Mouse (Mus musculus): ENCODE results near the gene Mmp19. TPM values are rescaled to one million over a fixed set of nuclear protein-coding genes. Genes with fewer than 3 reads are reported as not detected.

The Mmp19 gene
- polyA plus RNA-seq, 1 experiment, result 3.4 TPM

DNA sequence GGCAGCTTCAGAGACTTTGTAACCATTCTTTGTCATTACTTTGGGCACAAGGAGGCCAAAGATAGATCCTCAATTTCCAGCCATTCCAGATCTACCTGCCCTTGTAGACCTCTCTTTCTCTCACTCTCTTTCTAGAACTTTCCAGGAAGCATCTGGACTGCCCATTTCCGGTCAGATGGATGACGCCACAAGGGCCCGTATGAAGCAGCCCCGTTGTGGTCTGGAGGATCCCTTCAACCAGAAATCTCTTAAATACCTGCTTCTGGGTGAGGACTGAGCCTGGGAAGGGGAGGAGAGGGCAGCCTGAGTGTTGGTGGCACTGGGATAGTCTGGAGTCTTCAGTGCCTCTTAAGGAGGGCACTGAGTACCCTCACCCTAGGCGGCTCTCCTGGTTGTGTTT is 3.7 kb downstream of the Mmp19 start:
- TF ChIP-seq FLI1 (IDR thresholded peaks at IDR 0.05; ENCODE audit: low read length), result no peak
- no peak for TF ChIP-seq GATA1 (IDR thresholded peaks at IDR 0.05; ENCODE audit: borderline replicate concordance, low read length)
- Histone ChIP-seq H3K27me3 (replicated peaks) (peaks cover 2% of the 10 kb centered on the region), H3K9me3 (no peaks in the 10 kb centered on the region), H3K4me3 (replicated peaks) (no peak overlapping the region), H3K36me3 (replicated peaks; ENCODE audit: low read length) (peaks cover 53% of the 10 kb centered on the region), H3K4me1 (peaks cover 57% of the 10 kb centered on the region)

DNA sequence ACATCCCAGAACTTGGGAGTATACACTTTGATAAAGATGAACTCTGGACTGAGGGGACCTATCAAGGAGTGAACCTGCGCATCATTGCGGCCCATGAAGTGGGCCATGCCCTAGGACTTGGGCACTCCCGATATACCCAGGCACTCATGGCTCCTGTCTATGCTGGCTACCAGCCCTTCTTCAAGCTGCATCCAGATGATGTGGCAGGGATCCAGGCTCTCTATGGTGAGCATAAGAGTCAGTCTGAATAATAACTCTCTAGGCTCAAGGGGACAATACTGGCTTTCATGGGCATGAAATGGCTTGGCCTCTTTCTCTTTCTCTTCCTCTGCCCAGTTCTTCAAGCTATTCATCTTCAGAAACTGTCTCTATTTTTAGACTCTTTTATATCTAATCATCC is 4.9 kb downstream of the Mmp19 start:
- no peak overlapping the region for H3K4me3 ChIP-seq (replicated peaks)
- H3K36me3 ChIP-seq (replicated peaks; ENCODE audit: low read length), result peaks cover 65% of the 10 kb centered on the region
- H3K27me3 ChIP-seq (replicated peaks), result peaks cover 2% of the 10 kb centered on the region
- peaks cover 49% of the 10 kb centered on the region for H3K4me1 ChIP-seq
- TF ChIP-seq GATA1 (IDR thresholded peaks at IDR 0.05; ENCODE audit: borderline replicate concordance, low read length) (no peak), FLI1 (IDR thresholded peaks at IDR 0.05; ENCODE audit: low read length) (no peak)
- H3K9me3 ChIP-seq, result no peaks in the 10 kb centered on the region

DNA sequence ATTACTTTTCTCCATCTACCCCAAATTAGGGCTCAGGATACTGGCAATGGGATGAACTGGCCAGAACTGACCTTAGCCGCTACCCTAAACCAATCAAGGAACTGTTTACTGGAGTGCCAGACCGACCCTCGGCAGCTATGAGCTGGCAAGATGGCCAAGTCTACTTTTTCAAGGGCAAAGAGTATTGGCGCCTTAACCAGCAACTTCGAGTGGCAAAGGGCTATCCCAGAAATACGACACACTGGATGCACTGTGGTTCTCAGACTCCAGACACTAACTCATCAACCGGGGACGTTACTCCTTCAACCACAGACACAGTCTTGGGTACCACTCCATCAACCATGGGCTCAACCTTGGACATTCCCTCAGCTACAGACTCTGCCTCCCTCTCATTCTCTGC is 8.0 kb downstream of the Mmp19 start:
- H3K4me3 ChIP-seq (replicated peaks), result no peak overlapping the region
- TF ChIP-seq GATA1 (IDR thresholded peaks at IDR 0.05; ENCODE audit: borderline replicate concordance, low read length), result no peak
- TF ChIP-seq FLI1 (IDR thresholded peaks at IDR 0.05; ENCODE audit: low read length), result no peak
- H3K9me3 ChIP-seq, result no peaks in the 10 kb centered on the region
- H3K36me3 ChIP-seq (replicated peaks; ENCODE audit: low read length), result peaks cover 87% of the 10 kb centered on the region
- peaks cover 43% of the 10 kb centered on the region for H3K4me1 ChIP-seq
- H3K27me3 ChIP-seq (replicated peaks), result peaks cover 2% of the 10 kb centered on the region

DNA sequence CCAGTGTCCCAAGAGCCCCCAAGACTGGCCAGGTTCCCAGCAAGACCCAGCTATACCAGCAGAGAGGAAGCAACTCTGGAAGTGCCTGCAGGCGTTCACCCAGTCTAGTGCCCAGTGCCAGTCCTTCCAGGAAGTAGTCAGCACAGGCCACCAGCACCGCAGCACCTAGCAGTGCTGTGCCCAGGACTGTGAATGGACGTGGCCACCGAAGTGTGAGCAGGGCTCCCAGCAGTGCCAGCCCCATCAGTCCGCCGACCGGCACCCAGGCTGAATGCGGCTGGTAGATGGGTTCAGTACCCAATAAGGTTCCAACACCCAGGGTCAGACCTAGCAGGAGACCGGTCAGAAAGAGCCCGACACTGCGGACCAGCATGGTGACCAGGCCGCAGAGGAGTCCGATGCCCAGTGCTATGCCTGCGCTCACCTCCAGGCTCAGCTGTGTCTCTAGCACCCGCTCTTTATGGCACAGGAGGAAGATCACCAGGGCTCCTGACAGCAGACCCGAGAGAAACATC is 11.3 kb downstream of the Mmp19 start:
- H3K36me3 ChIP-seq (replicated peaks; ENCODE audit: low read length), result peaks cover 69% of the 10 kb centered on the region
- no peaks in the 10 kb centered on the region for H3K9me3 ChIP-seq
- no peak for TF ChIP-seq GATA1 (IDR thresholded peaks at IDR 0.05; ENCODE audit: borderline replicate concordance, low read length)
- TF ChIP-seq FLI1 (IDR thresholded peaks at IDR 0.05; ENCODE audit: low read length), result no peak
- peak overlapping the region; percentile 40 for H3K4me3 ChIP-seq (replicated peaks)
- H3K27me3 ChIP-seq (replicated peaks), result no peaks in the 10 kb centered on the region
- H3K4me1 ChIP-seq, result peaks cover 36% of the 10 kb centered on the region

DNA sequence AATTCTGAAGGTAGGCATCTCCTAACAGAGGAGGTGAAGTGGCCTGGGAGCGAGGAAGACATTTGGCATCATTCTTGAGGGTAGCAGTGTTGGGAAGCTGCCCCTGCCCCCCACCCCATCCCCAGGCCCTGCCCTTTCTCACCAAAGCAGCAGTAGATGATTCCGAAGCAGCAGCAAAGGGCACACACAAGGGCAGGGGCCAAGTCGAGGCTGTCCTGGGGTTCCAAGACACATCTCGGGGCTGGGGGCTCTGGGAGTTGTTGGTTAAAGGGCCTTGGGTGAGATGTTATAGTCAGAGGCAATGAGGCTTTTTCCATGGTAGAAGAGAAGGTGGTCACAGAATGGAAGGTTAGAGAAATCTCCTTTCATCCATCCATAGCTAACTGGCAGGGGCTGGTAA is 12.2 kb downstream of the Mmp19 start:
- Histone ChIP-seq H3K9me3 (no peaks in the 10 kb centered on the region), H3K27me3 (replicated peaks) (no peaks in the 10 kb centered on the region), H3K4me3 (replicated peaks) (peak overlapping the region; percentile 100), H3K4me1 (peaks cover 45% of the 10 kb centered on the region), H3K36me3 (replicated peaks; ENCODE audit: low read length) (peaks cover 71% of the 10 kb centered on the region)
- TF ChIP-seq GATA1 (IDR thresholded peaks at IDR 0.05; ENCODE audit: borderline replicate concordance, low read length), result no peak
- no peak for TF ChIP-seq FLI1 (IDR thresholded peaks at IDR 0.05; ENCODE audit: low read length)

DNA sequence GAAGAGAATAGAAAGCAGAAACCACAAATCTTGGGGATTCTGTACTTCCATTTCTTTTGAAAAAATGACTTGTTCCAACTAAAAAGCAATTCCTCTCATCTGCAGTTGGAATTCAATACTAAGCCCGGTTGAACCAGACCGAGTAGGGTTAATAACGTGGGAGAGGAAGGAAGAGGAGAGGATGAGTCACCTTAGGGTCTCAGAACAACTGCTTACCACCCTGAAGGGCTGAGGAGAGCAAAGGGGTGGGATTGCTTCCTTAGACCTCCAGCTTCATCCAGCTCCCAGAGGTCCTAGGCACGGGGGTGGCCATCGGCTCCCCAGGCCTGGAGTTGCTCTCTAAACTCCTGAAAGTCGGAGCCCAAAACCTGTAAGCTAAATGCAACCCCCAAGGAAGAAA is 12.7 kb downstream of the Mmp19 start:
- peaks cover 49% of the 10 kb centered on the region for H3K4me1 ChIP-seq
- peaks cover 71% of the 10 kb centered on the region for H3K36me3 ChIP-seq (replicated peaks; ENCODE audit: low read length)
- TF ChIP-seq FLI1 (IDR thresholded peaks at IDR 0.05; ENCODE audit: low read length) (no peak), GATA1 (IDR thresholded peaks at IDR 0.05; ENCODE audit: borderline replicate concordance, low read length) (no peak)
- peak overlapping the region; percentile 100 for H3K4me3 ChIP-seq (replicated peaks)
- H3K27me3 ChIP-seq (replicated peaks), result no peaks in the 10 kb centered on the region
- H3K9me3 ChIP-seq, result no peaks in the 10 kb centered on the region

DNA sequence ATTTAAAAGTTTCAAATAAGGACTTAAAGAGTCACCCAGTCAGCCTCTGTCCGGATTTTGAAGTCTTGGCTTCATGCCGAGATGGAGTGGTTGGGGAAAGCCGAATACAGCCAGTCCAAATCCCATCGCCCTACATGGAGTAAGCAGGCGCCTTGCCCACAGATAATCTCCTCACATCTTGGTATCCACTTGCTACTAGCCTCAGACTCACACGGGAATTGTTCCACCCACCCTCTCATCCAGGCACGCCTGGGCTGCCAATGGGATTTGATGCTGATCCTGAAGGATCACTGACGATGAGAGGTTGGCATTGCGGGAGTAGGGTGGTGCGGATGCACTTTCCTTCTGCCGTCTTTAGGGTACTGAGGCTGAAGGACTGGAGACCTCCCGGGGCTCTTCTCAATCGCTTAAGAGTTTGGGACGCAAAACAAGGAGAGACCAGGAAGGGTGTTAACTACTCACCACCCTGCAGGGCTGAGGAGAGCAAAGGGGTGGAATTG is 13.1 kb downstream of the Mmp19 start, which contains the start of gene Dnajc14:
TSS of gene Dnajc14 (plus strand) at position 292 of the 500 bp plus-strand sequence.
- no peak for TF ChIP-seq FLI1 (IDR thresholded peaks at IDR 0.05; ENCODE audit: low read length)
- TF ChIP-seq GATA1 (IDR thresholded peaks at IDR 0.05; ENCODE audit: borderline replicate concordance, low read length), result no peak
- peaks cover 54% of the 10 kb centered on the region for H3K4me1 ChIP-seq
- H3K36me3 ChIP-seq (replicated peaks; ENCODE audit: low read length), result peaks cover 71% of the 10 kb centered on the region

DNA sequence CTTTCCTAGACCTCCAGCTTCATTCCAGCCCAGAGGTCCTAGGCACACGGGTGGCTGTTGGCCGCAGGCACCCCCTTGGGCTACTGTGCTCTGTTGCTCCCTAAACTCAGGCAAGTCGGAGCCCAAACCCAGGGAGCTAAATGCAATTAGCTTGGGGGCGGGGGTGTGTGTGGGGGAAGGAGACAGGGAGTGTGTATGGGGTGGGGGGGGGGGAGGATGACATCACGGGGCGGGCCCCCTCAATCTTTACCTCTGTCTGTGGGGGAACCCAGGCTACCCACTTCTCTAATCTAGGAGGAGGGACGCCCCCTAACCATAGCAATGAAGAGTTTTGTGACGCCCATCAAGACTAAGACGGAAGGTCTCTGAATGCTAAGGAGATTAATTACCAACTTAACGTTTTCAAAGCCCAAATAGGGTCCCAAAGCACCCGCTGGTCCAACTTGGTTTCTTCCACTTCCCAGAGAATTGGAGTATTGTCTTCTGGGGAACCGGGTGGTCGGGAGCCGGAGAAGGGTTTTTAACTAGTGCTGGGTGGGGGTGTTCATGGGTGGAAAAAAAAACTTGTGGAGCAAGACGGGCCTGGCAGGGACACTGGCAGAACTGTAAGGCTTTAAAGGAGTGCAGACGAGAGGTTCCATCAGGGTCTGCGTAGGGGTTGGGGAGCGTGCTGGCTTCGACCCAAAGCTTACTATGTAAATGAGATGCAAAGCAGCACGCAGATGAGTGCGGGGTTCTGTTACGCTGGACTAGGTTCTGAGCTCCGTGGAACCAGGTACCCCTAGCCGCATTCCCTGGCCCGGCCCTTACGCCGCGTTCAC is 13.8 kb downstream of the Mmp19 start, which contains the start of gene Tmem198b:
TSS of gene Tmem198b (minus strand) at position 100 of the 821 bp plus-strand sequence.
- H3K4me3 ChIP-seq (replicated peaks), result peak within 1 kb of the TSS; percentile 100
- no peak for TF ChIP-seq GATA1 (IDR thresholded peaks at IDR 0.05; ENCODE audit: borderline replicate concordance, low read length)
- no peaks in the 10 kb centered on the region for H3K9me3 ChIP-seq
- H3K36me3 ChIP-seq (replicated peaks; ENCODE audit: low read length), result peaks cover 70% of the 10 kb centered on the region
- no peaks in the 10 kb centered on the region for H3K27me3 ChIP-seq (replicated peaks)
- H3K4me1 ChIP-seq, result peaks cover 60% of the 10 kb centered on the region

More for the DNA sequence above, 13.1 kb downstream of the Mmp19 start, which contains the start of gene Dnajc14:
- Histone ChIP-seq H3K9me3 (no peaks in the 10 kb centered on the region), H3K27me3 (replicated peaks) (no peaks in the 10 kb centered on the region), H3K4me3 (replicated peaks) (peak within 1 kb of the TSS; percentile 100)

DNA sequence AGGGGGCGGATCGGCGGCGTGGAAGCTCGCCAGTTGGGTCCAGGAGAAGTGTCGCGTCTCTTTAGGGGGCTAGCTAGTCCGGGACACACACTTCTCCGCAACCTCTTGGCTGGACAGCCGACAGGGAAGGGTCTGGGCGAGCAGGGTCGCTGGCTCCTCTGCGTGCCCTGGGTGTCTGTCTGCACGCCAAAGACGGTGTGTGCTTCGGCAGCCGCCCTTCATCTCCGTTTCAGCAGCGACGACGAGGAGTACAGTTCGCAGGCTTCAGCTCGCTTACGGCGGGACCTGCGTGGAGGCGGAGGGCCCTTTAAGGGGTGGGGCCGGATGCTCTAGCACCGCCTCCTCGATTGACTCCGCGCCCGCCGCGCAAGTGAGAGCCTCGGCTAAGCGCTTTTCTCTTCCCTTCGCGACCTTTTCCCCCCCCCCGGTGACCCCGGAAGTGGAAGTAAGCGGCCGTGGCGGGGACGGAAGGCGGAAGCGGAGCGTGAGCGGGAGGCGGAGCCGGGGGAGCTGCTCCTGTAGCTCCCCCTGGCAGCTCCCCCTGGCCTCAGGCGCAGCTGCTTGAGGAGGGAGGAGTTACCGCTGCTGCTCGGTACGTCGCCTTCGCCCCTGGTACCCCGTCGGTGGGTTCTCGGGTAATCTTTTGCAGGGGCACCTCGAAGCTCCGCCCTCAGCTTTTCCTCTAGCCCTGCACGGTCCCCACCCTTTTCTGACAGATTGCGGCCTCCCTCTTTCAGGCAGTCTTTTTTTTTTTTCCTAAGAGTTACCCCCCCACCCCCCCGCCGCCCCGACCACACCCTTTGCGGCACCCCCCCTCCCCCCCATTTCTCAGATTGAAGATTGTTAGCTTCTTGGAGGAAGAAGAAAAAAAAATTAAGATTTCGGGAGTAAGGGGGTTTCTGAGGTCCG is 14.6 kb downstream of the Mmp19 start:
- Histone ChIP-seq H3K27me3 (replicated peaks) (no peaks in the 10 kb centered on the region), H3K4me1 (peaks cover 66% of the 10 kb centered on the region), H3K4me3 (replicated peaks) (peak overlapping the region; percentile 100), H3K9me3 (no peaks in the 10 kb centered on the region), H3K36me3 (replicated peaks; ENCODE audit: low read length) (peaks cover 68% of the 10 kb centered on the region)
- peak; percentile 78 for TF ChIP-seq FLI1 (IDR thresholded peaks at IDR 0.05; ENCODE audit: low read length)
- TF ChIP-seq GATA1 (IDR thresholded peaks at IDR 0.05; ENCODE audit: borderline replicate concordance, low read length), result no peak
